Mouse (Mus musculus) liver, embryonic 15.5 days (tissue): ENCODE results near the gene Zfp112. TPM values are rescaled to one million over a fixed set of nuclear protein-coding genes. Genes with fewer than 3 reads are reported as not detected.
"Not testable (repeated sequence)": the region's sequence is repeated elsewhere in the genome, so short reads cannot be mapped to it uniquely, and the experiment has no call there.

Source experiments
- ATAC-seq: fragments of 200-750 bp; cut with Nextera tagmentation; 2 replicates; pipeline ENCODE4 v1.8.0; 2017; ENCODE audit warnings: moderate number of reproducible peaks, mild to moderate bottlenecking, moderate library complexity; ENCODE audit not compliant: insufficient read depth
- H3K27ac ChIP-seq: fragments of 300-500 bp; sonication (generic); replicated peaks from 2 replicates; pipeline ENCODE4 v1.5.1; 2015; ENCODE audit warnings: mild to moderate bottlenecking, inconsistent platforms
- H3K27me3 ChIP-seq: fragments of 300-500 bp; sonication (generic); 2 replicates; pipeline ENCODE4 v1.6.1; 2015; ENCODE audit warnings: mild to moderate bottlenecking, inconsistent platforms
- H3K36me3 ChIP-seq: fragments of 300-500 bp; sonication (generic); replicated peaks from 2 replicates; pipeline ENCODE4 v1.6.1; 2015; ENCODE audit warnings: moderate library complexity, mild to moderate bottlenecking, inconsistent platforms
- H3K4me1 ChIP-seq: fragments of 300-500 bp; sonication (generic); replicated peaks from 2 replicates; pipeline ENCODE4 v1.6.1; 2015; ENCODE audit warnings: inconsistent platforms
- H3K4me2 ChIP-seq: fragments of 300-500 bp; sonication (generic); 2 replicates; pipeline ENCODE4 v1.6.1; 2015; ENCODE audit warnings: moderate library complexity, mild to moderate bottlenecking, inconsistent platforms
- H3K4me3 ChIP-seq: fragments of 300-500 bp; sonication (generic); replicated peaks from 2 replicates; pipeline ENCODE4 v1.5.1; 2015; ENCODE audit warnings: mild to moderate bottlenecking, inconsistent platforms
- H3K9ac ChIP-seq: fragments of 300-500 bp; sonication (generic); 2 replicates; pipeline ENCODE4 v1.6.1; 2015; ENCODE audit warnings: moderate library complexity, mild to moderate bottlenecking, inconsistent platforms
- H3K9me3 ChIP-seq: fragments of 300-500 bp; sonication (generic); replicated peaks from 2 replicates; pipeline ENCODE4 v1.6.1; 2016; ENCODE audit warnings: inconsistent platforms
- WGBS: fragments of 180-500 bp; shearing (Covaris S2); methylation state at CpG from one replicate; pipeline ENCODE4 v1.1.7; 2015; ENCODE audit warnings: mixed read lengths; ENCODE audit not compliant: insufficient replicate concordance; 5-methylcytosine and 5-hydroxymethylcytosine counted together
- polyA plus RNA-seq: library from polyadenylated mRNA; unstranded; fragments of >200 nt; fragmentation: Nextera tagmentation; extraction: Ambion mirVana; gene quantifications from 2 replicates; pipeline ENCODE4 v1.2.1, GENCODE M21; 2015

Zfp112 gene
- 0.50 and 0.54 TPM in 2 replicates for polyA plus RNA-seq

DNA sequence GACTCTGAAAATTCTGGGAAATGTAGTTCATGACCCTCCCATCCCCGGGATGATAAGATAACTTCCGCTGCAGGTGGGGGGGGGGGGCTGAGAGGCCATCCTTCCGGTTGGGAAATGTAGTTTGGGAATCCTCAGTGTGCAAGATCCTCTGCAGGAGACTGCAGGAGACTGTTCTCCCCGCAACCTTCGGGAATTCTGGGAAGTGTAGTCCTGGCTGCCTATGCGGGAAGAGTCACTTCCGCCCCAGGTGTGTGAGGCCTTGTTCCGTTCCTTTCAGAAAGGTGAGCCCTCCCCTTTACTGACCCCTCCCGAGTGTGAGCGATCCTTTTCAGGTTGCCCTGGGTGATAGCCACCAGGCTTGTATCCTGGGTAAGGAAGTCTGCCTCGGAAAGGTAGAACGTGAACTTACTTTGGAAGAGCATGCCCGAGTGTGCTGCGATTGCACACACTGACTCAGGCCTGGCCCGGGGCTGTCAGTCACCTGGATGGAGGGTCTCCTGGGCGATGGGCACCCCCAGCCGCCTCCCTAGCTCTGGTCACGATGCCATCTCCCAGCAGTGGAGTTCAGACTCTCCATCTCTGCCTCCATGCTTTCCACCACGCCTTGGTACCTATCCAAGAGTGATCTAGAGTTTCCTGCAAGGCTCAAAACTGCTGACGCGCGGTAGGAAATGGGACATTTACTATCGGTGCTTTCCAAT is at the start of gene Zfp112:
TSS of gene Zfp112 (plus strand) at position 159 of the 701 bp plus-strand sequence.
- 4% methylated on average over 23 of the region's 23 CpGs for WGBS
- Histone ChIP-seq H3K4me1 (peaks cover 16% of the 10 kb centered on the region), H3K36me3 (peaks cover 25% of the 10 kb centered on the region), H3K4me3 (peak within 1 kb of the TSS; percentile 61), H3K27me3 (no peaks in the 10 kb centered on the region), H3K9ac (peak within 1 kb of the TSS; percentile 40), H3K27ac (peak within 1 kb of the TSS; percentile 64), H3K9me3 (0 out of 2 replicates have a peak, but pooled peaks cover under 1% of the 10 kb centered on the region), H3K4me2 (peak within 1 kb of the TSS; percentile 73)
- peak; percentile 88 for ATAC-seq

DNA sequence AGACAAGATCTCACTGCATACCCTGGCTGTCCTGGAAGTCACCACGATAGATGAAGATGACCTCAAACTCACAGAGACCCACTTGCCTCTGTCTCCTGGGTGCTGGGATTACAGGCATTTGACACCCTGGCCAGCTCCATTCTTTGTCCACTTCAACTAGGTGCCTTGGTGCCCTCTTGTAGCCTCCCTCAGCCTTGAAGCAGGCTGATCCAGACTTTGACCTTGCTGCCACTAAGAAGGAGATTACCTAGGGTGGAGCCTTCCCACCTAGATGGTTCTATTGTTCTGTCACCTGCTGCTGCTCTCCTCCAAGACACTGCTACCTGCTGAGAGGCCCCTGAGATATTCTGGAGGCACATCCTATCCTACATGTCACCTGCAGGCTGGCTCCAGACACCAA is 37.7 kb upstream of the Zfp112 start:
- not testable (repeated sequence) for H3K9ac ChIP-seq, H3K4me2 ChIP-seq, ATAC-seq, H3K27me3 ChIP-seq, H3K4me1 ChIP-seq, H3K36me3 ChIP-seq, H3K27ac ChIP-seq, H3K9me3 ChIP-seq, H3K4me3 ChIP-seq
- 20% methylated on average over 1 of the region's 1 CpGs for WGBS

DNA sequence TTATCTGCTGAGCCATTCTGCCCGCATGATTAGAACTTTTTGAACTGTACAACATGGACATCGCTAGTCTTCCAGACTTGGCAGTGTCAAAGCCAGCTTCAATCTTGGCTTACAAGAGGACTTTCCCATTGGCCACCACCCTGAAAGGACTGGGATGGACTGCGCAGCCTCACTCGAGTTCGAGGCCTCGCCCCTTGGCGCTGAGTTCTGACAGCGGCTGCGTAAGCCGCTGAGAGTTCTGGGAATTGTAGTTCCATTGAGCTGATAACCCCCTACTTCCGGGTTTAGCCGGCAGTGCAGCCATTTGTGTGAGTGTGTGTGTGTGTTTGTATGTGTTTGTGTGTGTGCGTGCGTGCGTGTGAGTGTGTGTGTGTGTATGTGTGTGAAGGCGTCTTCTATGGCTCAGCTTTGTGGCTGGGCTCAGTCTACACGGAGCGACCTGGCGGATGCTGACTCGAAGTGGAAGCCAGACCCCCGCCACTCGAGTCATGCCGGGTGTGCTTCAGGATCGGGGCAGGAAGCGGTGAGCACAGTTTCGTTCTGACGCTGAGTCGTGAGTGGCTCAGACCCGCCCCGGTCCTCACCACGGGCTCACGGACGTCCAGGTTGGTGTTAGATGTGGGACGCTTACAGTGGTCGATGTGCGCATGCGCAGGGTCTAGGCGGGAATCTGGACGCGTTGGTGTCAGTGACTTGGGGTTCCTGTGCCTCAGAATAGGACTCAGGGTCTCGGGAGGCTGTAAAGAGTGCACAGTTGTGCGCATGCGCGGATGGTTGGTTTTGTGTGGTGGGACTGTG is 30.3 kb upstream of the Zfp112 start, which contains the start of gene Zfp180:
TSS of gene Zfp180 (plus strand) at position 291 of the 798 bp plus-strand sequence.
- H3K9me3 ChIP-seq: no peaks in the 10 kb centered on the region
- peak within 1 kb of the TSS; percentile 89 for H3K4me2 ChIP-seq
- peak; percentile 96 for ATAC-seq
- peak within 1 kb of the TSS; percentile 71 for H3K4me3 ChIP-seq
- H3K4me1 ChIP-seq: peaks cover 29% of the 10 kb centered on the region
- no peaks in the 10 kb centered on the region; the same call in 1 of the 2 replicates for H3K27me3 ChIP-seq
- 14% methylated on average over 44 of the region's 44 CpGs for WGBS
- peak within 1 kb of the TSS; percentile 88 for H3K27ac ChIP-seq
- H3K36me3 ChIP-seq: peaks cover 16% of the 10 kb centered on the region
- H3K9ac ChIP-seq: peak within 1 kb of the TSS; percentile 71

DNA sequence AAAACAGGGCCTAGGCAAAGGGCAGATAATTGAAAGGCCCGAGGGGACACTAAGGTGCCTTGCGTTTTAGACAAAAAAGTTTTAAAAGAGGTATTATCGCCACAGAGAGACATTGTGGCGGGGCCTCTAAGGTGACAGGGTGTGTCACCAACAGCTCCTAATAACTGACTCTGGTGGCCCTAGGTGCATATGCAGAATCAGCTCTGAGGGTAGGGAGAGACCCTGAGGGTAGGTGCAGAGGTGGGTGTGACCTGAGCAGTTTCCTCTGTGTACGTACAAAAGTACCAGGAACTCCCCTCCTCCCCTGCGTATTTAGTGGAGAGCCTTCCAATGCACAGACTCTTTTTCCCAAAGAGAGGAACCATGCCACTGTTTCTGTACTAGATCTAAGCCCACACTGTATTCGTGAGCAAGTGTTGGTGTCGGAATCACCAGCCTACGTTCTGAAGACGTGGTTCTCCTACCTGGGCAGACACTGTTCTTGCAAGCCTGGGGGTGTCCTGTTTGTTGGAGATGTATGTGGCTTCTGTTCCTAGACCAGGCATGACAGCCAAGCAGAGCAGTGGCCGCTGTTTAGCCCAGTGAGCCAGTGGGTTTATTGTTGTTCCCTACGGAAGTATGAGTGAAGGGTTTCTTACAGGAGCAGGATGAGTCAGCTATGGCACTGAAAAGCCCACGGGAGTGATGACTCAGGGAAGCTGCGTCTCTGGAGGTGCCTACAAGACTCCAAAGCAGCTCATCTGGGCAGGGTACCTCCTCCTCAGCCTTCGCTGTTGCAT is 29.5 kb upstream of the Zfp112 start:
- peaks cover 24% of the 10 kb centered on the region for H3K36me3 ChIP-seq

DNA sequence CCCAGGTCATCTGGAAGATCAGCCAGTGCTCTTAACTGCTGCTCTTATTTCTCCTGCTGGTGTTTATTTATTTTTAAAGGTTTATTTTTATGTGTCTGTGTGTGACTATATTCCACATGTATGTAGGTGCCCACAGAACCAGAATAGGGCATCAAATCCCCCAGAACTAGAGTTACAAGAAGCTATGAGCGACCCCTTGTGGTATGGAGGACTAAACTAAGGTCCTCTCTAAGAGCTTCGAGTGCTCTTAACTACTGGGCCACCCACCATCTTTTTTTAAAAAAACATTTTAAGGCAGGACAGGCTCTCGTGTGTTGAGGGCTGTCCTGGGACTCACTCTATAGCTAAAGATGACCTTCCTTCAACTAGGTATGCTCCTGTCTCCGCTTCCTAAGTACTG is 25.2 kb upstream of the Zfp112 start:
- ATAC-seq: no peak

More for the DNA sequence above, 29.5 kb upstream of the Zfp112 start:
- peak; percentile 45 for ATAC-seq
- peaks cover 29% of the 10 kb centered on the region for H3K4me1 ChIP-seq
- WGBS: 38% methylated on average over 15 of the region's 15 CpGs
- peak overlapping the region; percentile 71 for H3K9ac ChIP-seq
- no peaks in the 10 kb centered on the region for H3K9me3 ChIP-seq
- H3K27ac ChIP-seq: peak overlapping the region; percentile 88
- no peaks in the 10 kb centered on the region; the same call in 1 of the 2 replicates for H3K27me3 ChIP-seq
- H3K4me2 ChIP-seq: peak overlapping the region; percentile 89
- peak overlapping the region; percentile 71 for H3K4me3 ChIP-seq

DNA sequence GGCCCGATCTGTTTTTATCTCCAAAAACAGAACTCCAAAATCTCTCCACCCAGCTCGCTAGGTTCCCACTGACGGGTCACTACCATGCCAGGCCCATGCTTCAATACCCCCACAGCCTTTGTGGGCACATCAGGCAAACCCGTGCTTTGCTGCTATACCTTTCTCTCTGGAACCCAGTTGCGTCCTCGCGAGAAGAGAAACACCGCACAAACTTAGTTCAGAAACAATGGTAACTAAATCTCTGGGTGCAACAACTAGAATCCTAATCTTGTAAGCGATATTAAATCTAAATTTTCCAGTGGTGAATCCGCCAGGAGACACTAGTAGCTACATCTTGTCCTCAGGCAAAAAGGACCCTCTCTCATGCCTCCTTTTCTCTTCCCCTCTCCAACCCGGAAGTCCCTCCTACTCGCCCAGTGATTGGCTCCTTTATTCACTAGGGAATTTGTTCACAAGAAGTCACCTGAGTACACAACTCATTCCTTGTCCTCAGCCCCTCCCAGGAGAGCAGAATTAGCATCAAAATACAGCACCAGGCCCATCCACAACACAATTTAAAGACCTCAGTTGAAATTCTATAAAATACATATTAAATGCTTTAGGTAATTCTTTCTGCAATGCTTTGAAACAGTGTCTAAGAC is 24.5 kb upstream of the Zfp112 start:
- no peaks in the 10 kb centered on the region for H3K27me3 ChIP-seq
- no peak overlapping the region for H3K4me2 ChIP-seq

More for the DNA sequence above, 25.2 kb upstream of the Zfp112 start:
- peaks cover 23% of the 10 kb centered on the region for H3K4me1 ChIP-seq
- H3K27ac ChIP-seq: no peak overlapping the region
- H3K4me3 ChIP-seq: no peak overlapping the region
- no peaks in the 10 kb centered on the region for H3K27me3 ChIP-seq
- WGBS: 86% methylated on average over 4 of the region's 4 CpGs
- H3K9me3 ChIP-seq: no peaks in the 10 kb centered on the region
- H3K4me2 ChIP-seq: no peak overlapping the region
- H3K36me3 ChIP-seq: peaks cover 40% of the 10 kb centered on the region
- H3K9ac ChIP-seq: no peak overlapping the region

DNA sequence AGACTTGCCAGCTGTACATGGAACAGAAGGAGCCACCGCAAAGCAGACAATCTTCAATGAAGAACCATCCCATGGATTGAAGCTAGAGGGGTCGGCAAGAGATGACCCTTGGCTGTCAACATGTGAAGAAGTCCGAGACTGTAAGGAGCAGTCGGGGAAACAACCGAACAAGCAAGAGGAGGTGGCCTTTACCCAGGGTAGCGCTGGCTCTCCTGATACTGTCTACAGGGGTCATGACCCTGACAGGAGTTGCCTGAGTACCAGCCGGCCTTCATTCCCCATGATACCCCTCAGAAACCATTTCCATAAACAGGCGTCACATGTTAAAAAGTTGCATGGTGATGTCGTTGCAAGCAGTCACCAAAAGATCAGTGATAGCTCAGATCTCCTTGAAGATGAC is 7.7 kb upstream of the Zfp112 start:
- WGBS: 81% methylated on average over 9 of the region's 9 CpGs

More for the DNA sequence above, 24.5 kb upstream of the Zfp112 start:
- H3K9ac ChIP-seq: no peak overlapping the region
- H3K4me3 ChIP-seq: no peak overlapping the region
- ATAC-seq: no peak
- no peaks in the 10 kb centered on the region for H3K9me3 ChIP-seq
- H3K4me1 ChIP-seq: peaks cover 20% of the 10 kb centered on the region
- 80% methylated on average over 12 of the region's 12 CpGs for WGBS
- H3K27ac ChIP-seq: no peak overlapping the region
- H3K36me3 ChIP-seq: peaks cover 43% of the 10 kb centered on the region

DNA sequence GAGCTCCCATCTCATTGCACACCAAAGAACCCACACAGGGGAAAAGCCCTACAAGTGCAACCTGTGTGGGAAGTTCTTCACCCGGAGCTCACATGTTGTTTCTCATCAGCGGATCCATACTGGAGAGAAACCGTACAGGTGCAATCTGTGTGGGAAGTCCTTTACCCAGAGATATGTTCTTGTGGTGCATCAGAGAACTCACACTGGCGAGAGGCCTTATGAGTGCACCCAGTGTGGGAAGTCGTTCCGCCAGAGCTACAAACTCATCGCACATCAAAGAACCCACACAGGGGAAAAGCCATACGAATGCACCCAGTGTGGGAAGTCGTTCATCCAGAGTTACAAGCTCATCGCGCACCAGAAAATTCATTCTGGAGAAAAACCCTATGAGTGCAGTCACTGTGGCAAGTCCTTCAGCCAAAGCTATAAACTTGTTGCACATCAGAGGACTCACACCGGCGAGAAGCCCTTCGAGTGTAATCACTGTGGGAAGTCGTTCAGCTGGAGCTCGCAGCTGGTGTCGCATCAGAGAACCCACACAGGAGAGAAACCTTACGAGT is 6.9 kb upstream of the Zfp112 start:
- H3K27ac ChIP-seq: no peak overlapping the region
- H3K9me3 ChIP-seq: peaks cover 37% of the 10 kb centered on the region
- H3K4me2 ChIP-seq: no peak overlapping the region
- H3K9ac ChIP-seq: no peak overlapping the region
- H3K4me1 ChIP-seq: no peaks in the 10 kb centered on the region
- H3K36me3 ChIP-seq: peaks cover 96% of the 10 kb centered on the region
- no peaks in the 10 kb centered on the region for H3K27me3 ChIP-seq
- ATAC-seq: no peak
- H3K4me3 ChIP-seq: no peak overlapping the region
- WGBS: 89% methylated on average over 18 of the region's 18 CpGs

More for the DNA sequence above, 7.7 kb upstream of the Zfp112 start:
- no peak for ATAC-seq
- Histone ChIP-seq H3K9me3 (peaks cover 37% of the 10 kb centered on the region), H3K4me1 (no peaks in the 10 kb centered on the region), H3K4me3 (no peak overlapping the region), H3K27ac (no peak overlapping the region), H3K36me3 (peaks cover 100% of the 10 kb centered on the region), H3K4me2 (no peak overlapping the region), H3K9ac (no peak overlapping the region), H3K27me3 (no peaks in the 10 kb centered on the region)

DNA sequence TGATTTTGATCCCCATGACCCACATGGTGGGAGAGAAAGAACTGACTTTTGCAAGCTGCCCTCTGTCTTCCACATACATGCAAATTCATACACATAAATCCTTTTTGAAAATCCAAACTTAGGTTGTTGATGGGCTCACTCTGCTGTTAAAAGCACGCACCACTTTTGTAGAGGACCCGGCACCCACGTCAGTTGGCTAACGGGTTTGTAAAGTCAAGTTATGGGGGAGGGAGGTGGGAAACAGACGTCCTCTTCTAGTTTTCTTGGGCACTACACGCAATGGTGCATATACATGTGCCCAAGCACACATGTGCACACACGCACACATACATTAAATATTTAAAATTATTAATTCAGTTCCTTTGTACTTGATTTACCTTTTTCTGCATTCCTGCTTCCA is 1.3 kb upstream of the Zfp112 start:
- 77% methylated on average over 7 of the region's 7 CpGs for WGBS
- H3K4me2 ChIP-seq: no peak overlapping the region
- peaks cover 39% of the 10 kb centered on the region for H3K36me3 ChIP-seq
- H3K4me3 ChIP-seq: no peak overlapping the region
- peaks cover 15% of the 10 kb centered on the region for H3K9me3 ChIP-seq
- H3K27me3 ChIP-seq: no peaks in the 10 kb centered on the region
- no peak overlapping the region for H3K27ac ChIP-seq
- peaks cover 16% of the 10 kb centered on the region for H3K4me1 ChIP-seq
- no peak overlapping the region for H3K9ac ChIP-seq
- ATAC-seq: no peak

DNA sequence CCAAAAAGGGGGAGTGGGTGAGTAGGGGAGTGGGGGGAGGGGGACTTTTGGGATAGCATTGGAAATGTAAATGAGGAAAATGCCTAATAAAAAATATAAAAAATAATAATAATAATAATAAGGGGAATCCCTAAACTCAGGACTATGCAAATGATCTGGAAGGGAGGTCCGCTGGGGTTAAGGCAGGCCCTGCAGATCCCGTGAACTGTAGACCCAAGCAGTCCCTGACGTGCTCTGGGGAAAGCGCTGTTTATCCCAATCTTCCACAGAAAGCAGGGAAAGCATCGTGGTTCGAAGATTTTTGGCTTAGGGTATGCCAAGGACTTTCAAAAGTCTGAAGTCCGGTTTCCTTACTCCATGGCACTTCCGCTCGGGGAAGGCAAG is 350 bp upstream of the Zfp112 start:
- Histone ChIP-seq H3K27me3 (no peaks in the 10 kb centered on the region), H3K36me3 (peaks cover 30% of the 10 kb centered on the region), H3K4me3 (peak overlapping the region; percentile 61), H3K9ac (no peak overlapping the region), H3K4me1 (peaks cover 16% of the 10 kb centered on the region), H3K4me2 (peak overlapping the region; percentile 73), H3K27ac (peak overlapping the region; percentile 64; the same call in 1 of the 2 replicates), H3K9me3 (peaks cover 6% of the 10 kb centered on the region)
- ATAC-seq: peak; percentile 35
- WGBS: 20% methylated on average over 9 of the region's 9 CpGs
